Mouse (Mus musculus) ES-E14 (cell line): Measurements from ENCODE around the gene Lypd6b. TPM values are rescaled to one million over a fixed set of nuclear protein-coding genes. Genes with fewer than 3 reads are reported as not detected.

Source experiments
- DNase-seq: peaks from one replicate; pipeline ENCODE4 v3.0.0-alpha.2; 2013; ENCODE audit warnings: low read depth, low spot score
- H3K27ac ChIP-seq: 2 replicates; pipeline ENCODE4 v1.5.1; 2012; ENCODE audit warnings: low read depth, mild to moderate bottlenecking, low read length, moderate library complexity, mixed read lengths; ENCODE audit not compliant: poor library complexity, insufficient read depth, severe bottlenecking
- H3K36me3 ChIP-seq: 2 replicates; pipeline ENCODE4 v1.6.1; 2012; ENCODE audit warnings: mild to moderate bottlenecking, low read length, moderate library complexity, mixed read lengths; ENCODE audit not compliant: control insufficient read depth, poor library complexity, insufficient read depth, severe bottlenecking
- H3K4me1 ChIP-seq, 2 experiments: fragments of 150-350 bp in 1 of 2; sonication (generic) in 1 of 2; 2 replicates each; pipeline ENCODE4 v1.6.1; 2012; ENCODE audit warnings: low read length in 2 of 2, mild to moderate bottlenecking in 1 of 2, mixed read lengths in 1 of 2; ENCODE audit not compliant: control insufficient read depth in 2 of 2, insufficient read depth in 2 of 2, poor library complexity in 1 of 2
- H3K4me3 ChIP-seq, 2 experiments: fragments of 150-350 bp in 1 of 2; sonication (generic) in 1 of 2; 2 replicates each; pipeline ENCODE4 v1.5.1; 2012; ENCODE audit warnings: low read length in 2 of 2, low read depth in 1 of 2, mild to moderate bottlenecking in 1 of 2, mixed read lengths in 1 of 2; ENCODE audit not compliant: insufficient read depth in 1 of 2, poor library complexity in 1 of 2, severe bottlenecking in 1 of 2
- H3K9ac ChIP-seq: 2 replicates; pipeline ENCODE4 v1.6.1; 2012; ENCODE audit warnings: low read depth, mild to moderate bottlenecking, low read length, mixed read lengths; ENCODE audit not compliant: poor library complexity, insufficient read depth, severe bottlenecking
- H3K9me3 ChIP-seq: fragments of 150-350 bp; sonication (generic); 2 replicates; pipeline ENCODE4 v1.6.1; 2012; ENCODE audit warnings: low read depth, mild to moderate bottlenecking, low read length; ENCODE audit not compliant: control insufficient read depth, insufficient read depth
- CHD2 ChIP-seq: IDR thresholded peaks from 2 replicates; pipeline ENCODE4 v1.6.1; 2014; ENCODE audit warnings: mild to moderate bottlenecking, low read depth, low read length, inconsistent platforms
- HCFC1 ChIP-seq: IDR thresholded peaks from 2 replicates; pipeline ENCODE4 v1.6.1; 2012; ENCODE audit warnings: low read length, inconsistent platforms, borderline replicate concordance; ENCODE audit not compliant: insufficient read depth
- MAFK ChIP-seq: IDR thresholded peaks from 2 replicates; pipeline ENCODE4 v1.6.1; 2014; ENCODE audit warnings: mild to moderate bottlenecking, low read depth, low read length, inconsistent platforms; ENCODE audit not compliant: insufficient read depth
- ZC3H11A ChIP-seq: IDR thresholded peaks from 2 replicates; pipeline ENCODE4 v1.6.1; 2012; ENCODE audit warnings: low read depth, mild to moderate bottlenecking, inconsistent platforms, low read length, borderline replicate concordance
- ZNF384 ChIP-seq: IDR thresholded peaks from 2 replicates; pipeline ENCODE4 v1.6.1; 2012; ENCODE audit warnings: low read depth, low read length, inconsistent platforms
- in situ Hi-C, 2 experiments: fragments of 600-800 bp; cut with MboI; formaldehyde crosslinking; loops; one replicate each; pipeline ENCODE4 v1.15.1; 2025; ENCODE audit warnings: low sequenced_read_pairs in 2 of 2, inconsistent platforms in 1 of 2; ENCODE audit not compliant: unreplicated experiment in 2 of 2
- total RNA-seq: library from RNA; depleted of rRNA; stranded (reverse); fragments of 300-350 nt; gene quantifications from 2 replicates; pipeline ENCODE4 v1.2.3, GENCODE M21; 2012

Gene Lypd6b
- total RNA-seq, 1 experiment, result 0.18 TPM

DNA sequence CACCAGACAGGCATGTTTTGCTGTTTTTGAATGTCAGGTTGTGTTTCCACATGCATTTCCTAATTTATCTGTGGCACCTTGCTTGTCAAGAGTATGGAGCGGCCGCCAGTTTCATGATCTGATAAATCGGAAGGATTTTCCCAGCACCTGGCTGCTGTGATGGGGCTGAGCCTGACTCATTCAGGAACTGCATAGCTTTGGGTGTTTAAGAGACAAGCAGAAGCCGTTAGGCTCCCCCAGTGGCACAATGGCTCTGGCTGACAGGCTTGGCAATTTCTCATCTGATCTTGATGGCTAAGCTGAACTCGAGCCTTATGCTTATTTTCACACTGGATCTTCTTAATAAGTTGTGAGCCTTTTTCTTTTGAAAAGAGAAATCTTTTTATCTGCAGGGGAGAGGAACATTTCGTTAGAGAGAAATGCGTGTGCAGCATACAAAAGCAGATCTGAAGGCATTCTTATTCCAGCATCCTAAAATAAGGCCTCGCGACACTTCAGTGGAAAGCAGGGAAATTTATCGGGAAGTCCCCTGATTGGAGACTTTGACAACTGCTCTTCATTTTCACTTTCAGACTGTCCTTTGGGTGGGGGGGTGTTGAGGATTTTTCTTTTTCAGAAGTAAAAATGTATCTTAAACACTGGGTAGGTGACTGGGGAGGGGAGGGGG lies 35.8 kb upstream of the Lypd6b start:
- no peak for TF ChIP-seq HCFC1
- no peak for TF ChIP-seq ZNF384
- no peak for TF ChIP-seq CHD2
- no peak for TF ChIP-seq ZC3H11A
- no peak for TF ChIP-seq MAFK
- no peaks in the 10 kb centered on the region; the same call in 1 of the 2 replicates for H3K36me3 ChIP-seq
- in situ Hi-C loops, result no loop called here
- H3K4me3 ChIP-seq, result no peak overlapping the region
- no peak overlapping the region for H3K9ac ChIP-seq
- no peaks in the 10 kb centered on the region for H3K4me1 ChIP-seq
- no peak for DNase-seq
- no peaks in the 10 kb centered on the region for H3K9me3 ChIP-seq
- H3K27ac ChIP-seq, result no peak overlapping the region

- in situ Hi-C loops, result no loop called here
- DNase-seq, result no peak
- Histone ChIP-seq H3K9ac (no peak overlapping the region), H3K4me1 (no peaks in the 10 kb centered on the region), H3K4me3 (no peak overlapping the region), H3K36me3 (no peaks in the 10 kb centered on the region; the same call in 1 of the 2 replicates), H3K9me3 (no peaks in the 10 kb centered on the region), H3K27ac (no peak overlapping the region)
- TF ChIP-seq CHD2 (no peak), HCFC1 (no peak), ZC3H11A (no peak), MAFK (no peak), ZNF384 (no peak)
Observed at GRCm38 (mm10) chr2:49752211-49752607, 35.3 kb upstream of the Lypd6b start.

- in situ Hi-C loops, result no loop called here
- no peaks in the 10 kb centered on the region for H3K9me3 ChIP-seq
- no peaks in the 10 kb centered on the region; the same call in 1 of the 2 replicates for H3K36me3 ChIP-seq
- H3K27ac ChIP-seq, result no peak overlapping the region
- H3K4me3 ChIP-seq, result no peak overlapping the region
- TF ChIP-seq HCFC1 (no peak), ZC3H11A (no peak), ZNF384 (no peak), CHD2 (no peak), MAFK (no peak)
- DNase-seq, result no peak
- no peaks in the 10 kb centered on the region for H3K4me1 ChIP-seq
- no peak overlapping the region for H3K9ac ChIP-seq
Observed at GRCm38 (mm10) chr2:49753062-49753461, 34.4 kb upstream of the Lypd6b start.

GRCm38 (mm10) chr2:49755054-49755453 lies 32.4 kb upstream of the Lypd6b start:
- DNase-seq, result no peak
- Histone ChIP-seq H3K36me3 (no peaks in the 10 kb centered on the region; the same call in 1 of the 2 replicates), H3K9me3 (no peaks in the 10 kb centered on the region), H3K27ac (no peak overlapping the region), H3K4me3 (no peak overlapping the region), H3K4me1 (no peaks in the 10 kb centered on the region), H3K9ac (no peak overlapping the region)
- in situ Hi-C loops, result no loop called here
- TF ChIP-seq HCFC1 (no peak), ZNF384 (no peak), ZC3H11A (no peak), CHD2 (no peak), MAFK (no peak)

DNA sequence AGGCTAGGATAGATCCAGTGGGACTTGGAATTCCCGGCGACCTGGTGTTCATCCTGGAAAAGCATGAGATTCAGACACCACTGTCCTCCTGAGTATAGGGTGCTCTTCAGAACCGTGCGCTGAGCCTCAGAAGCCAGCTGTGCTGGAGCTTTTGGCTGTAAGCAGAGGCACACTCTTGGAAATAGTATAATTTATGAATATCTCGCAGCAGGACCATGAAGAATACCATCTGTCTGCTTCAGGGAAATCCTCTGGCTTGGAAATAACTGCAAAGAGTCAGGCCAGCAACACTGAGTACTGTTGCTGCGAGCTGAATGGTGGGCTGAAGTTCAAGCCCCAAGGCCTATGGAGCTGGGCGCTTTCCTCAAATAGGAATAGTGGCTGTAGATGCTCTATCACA lies 29.9 kb upstream of the Lypd6b start:
- H3K27ac ChIP-seq, result no peak overlapping the region
- no peak for DNase-seq
- H3K4me1 ChIP-seq, result no peaks in the 10 kb centered on the region
- in situ Hi-C loops, result no loop called here
- H3K4me3 ChIP-seq, result no peak overlapping the region
- no peaks in the 10 kb centered on the region for H3K9me3 ChIP-seq
- TF ChIP-seq MAFK, result no peak
- no peaks in the 10 kb centered on the region; the same call in 1 of the 2 replicates for H3K36me3 ChIP-seq
- no peak overlapping the region for H3K9ac ChIP-seq
